In genomic region chr2:152226248-152227050, GRCm38 (mm10) we compare ENCODE assay signal across 7 mouse cellular contexts. TPM values are rescaled to one million over a fixed set of nuclear protein-coding genes. Genes with fewer than 3 reads are reported as not detected.
DNase-seq lines count a peak whose midpoint lies in the region; ATAC-seq lines count a peak whose summit lies in the region.

Gene Csnk2a1, plus strand, starts transcription at chr2:152226839.

- H3K4me3 ChIP-seq in intestine, embryonic 16.5 days (ENCODE audit: low read length): peak within 1 kb of the TSS; percentile 85
- peak within 1 kb of the TSS; percentile 81 for H3K4me3 ChIP-seq in midbrain, embryonic 11.5 days (ENCODE audit: low read depth, low read length)

- DNase-seq in adrenal gland, adult 2 months: peak; percentile 95
- DNase-seq in embryo, embryonic 11.5 days (ENCODE audit: low read depth, low spot score): peak; percentile 86
- DNase-seq in gastrocnemius, postnatal 4 days (ENCODE audit: low spot score in 2 of 2): peak; percentile 80 to 89
- peak; percentile 94 for DNase-seq in left cerebral cortex, postnatal 36 days (ENCODE audit: low spot score in 2 of 2)
- peak; percentile 99 for DNase-seq in midbrain, embryonic 11.5 days (ENCODE audit: low spot score, missing footprints)
- peak; percentile 89 for DNase-seq in skeletal muscle tissue, adult 2 months (ENCODE audit: low read depth, low spot score)

- H3K4me1 ChIP-seq in intestine, embryonic 16.5 days (ENCODE audit: control insufficient read depth, insufficient read depth, low read length): peaks cover 7% of the 10 kb centered on the region; the same call in 1 of the 2 replicates
- H3K4me1 ChIP-seq in midbrain, embryonic 11.5 days (ENCODE audit: control insufficient read depth, insufficient read depth, low read length): peaks cover 15% of the 10 kb centered on the region

- H3K27ac ChIP-seq in intestine, embryonic 16.5 days (ENCODE audit: low read length): peak within 1 kb of the TSS; percentile 99
- H3K27ac ChIP-seq in midbrain, embryonic 11.5 days (ENCODE audit: low read depth, low read length): peak within 1 kb of the TSS; percentile 90

- no peaks in the 10 kb centered on the region for H3K36me3 ChIP-seq in intestine, embryonic 16.5 days (ENCODE audit: control insufficient read depth, insufficient read depth, low read length)
- no peaks in the 10 kb centered on the region for H3K36me3 ChIP-seq in midbrain, embryonic 11.5 days (ENCODE audit: control insufficient read depth, insufficient read depth, low read length)

- intact Hi-C loops in left cerebral cortex, postnatal 36 days (cut with DNase I): no loop called here

- peak within 1 kb of the TSS; percentile 62 for H3K4me2 ChIP-seq in intestine, embryonic 16.5 days (ENCODE audit: low read depth, low read length)
- H3K4me2 ChIP-seq in midbrain, embryonic 11.5 days: peak within 1 kb of the TSS; percentile 75

- under 1% methylated on average over 55 of the region's 58 CpGs for WGBS in intestine, embryonic 16.5 days
- WGBS in midbrain, embryonic 11.5 days: under 1% methylated on average over 54 of the region's 58 CpGs

- no peaks in the 10 kb centered on the region for H3K27me3 ChIP-seq in intestine, embryonic 16.5 days (replicated peaks; ENCODE audit: control insufficient read depth, insufficient read depth, low read length)
- H3K27me3 ChIP-seq in midbrain, embryonic 11.5 days (ENCODE audit: control insufficient read depth, insufficient read depth, low read length): no peaks in the 10 kb centered on the region

- ATAC-seq in intestine, embryonic 16.5 days: peak; percentile 97
- ATAC-seq in midbrain, embryonic 11.5 days (ENCODE audit: low FRiP score): peak; percentile 96

- no peaks in the 10 kb centered on the region for H3K9me3 ChIP-seq in intestine, embryonic 16.5 days (ENCODE audit: control insufficient read depth, low read length)
- no peaks in the 10 kb centered on the region for H3K9me3 ChIP-seq in midbrain, embryonic 11.5 days (ENCODE audit: control insufficient read depth, low read length)

- peak within 1 kb of the TSS; percentile 99 for H3K9ac ChIP-seq in intestine, embryonic 16.5 days (ENCODE audit: low read depth, low read length)
- H3K9ac ChIP-seq in midbrain, embryonic 11.5 days (ENCODE audit: low read length): peak within 1 kb of the TSS; percentile 96

RNA-seq across cellular contexts. Expression of gene Csnk2a1, which starts in this region (rescaled TPM):
- total RNA-seq in adrenal gland, adult 2 months (2021): 10 to 100 TPM; 91.7 to 93.7 TPM
- polyA plus RNA-seq in adrenal gland, adult 2 months (2012; rRNA removed): 8.4 and 10.6 TPM in 2 replicates
- 10 to 100 TPM; 77.4 to 89.6 TPM for total RNA-seq in gastrocnemius, postnatal 4 days (2021)
- 72.6 and 81.1 TPM in 2 replicates for polyA plus RNA-seq in intestine, embryonic 16.5 days (2015; fragmentation: Nextera tagmentation; extraction: Ambion mirVana)
- total RNA-seq in left cerebral cortex, postnatal 36 days (2021): 100 to 1,000 TPM in 1 of 2 experiments, 10 to 100 TPM in 1; 96.2 to 111 TPM
- 60.1 and 63.8 TPM in 2 replicates for polyA plus RNA-seq in midbrain, embryonic 11.5 days (2014; fragmentation: Nextera tagmentation; extraction: Ambion mirVana)

Comparison
In these comparisons a context has a peak if more than half of its experiments do, and no peak if none do; other contexts are left out.
1. Peak in every context shown above with its lines: DNase-seq, ATAC-seq, H3K4me3 ChIP-seq and H3K27ac ChIP-seq.